Mouse (Mus musculus) liver, adult 2 months (tissue): ENCODE results near the gene Map4. TPM values are rescaled to one million over a fixed set of nuclear protein-coding genes. Genes with fewer than 3 reads are reported as not detected.

Source experiments
- DNase-seq: peaks from one replicate; pipeline ENCODE4 v3.0.0-alpha.2; 2011; ENCODE audit warnings: low read depth, low spot score; ENCODE audit errors: extremely low read depth
- H3K27ac ChIP-seq: fragments of 200-500 bp; replicated peaks from 2 replicates; pipeline ENCODE4 v1.5.1; 2012; ENCODE audit warnings: low read depth, mild to moderate bottlenecking, control low read depth, inconsistent platforms, low read length; ENCODE audit not compliant: insufficient read depth
- H3K27me3 ChIP-seq: fragments of 200-500 bp; 2 replicates; pipeline ENCODE4 v1.6.1; 2012; ENCODE audit warnings: mild to moderate bottlenecking, moderate library complexity, low read length, inconsistent platforms; ENCODE audit not compliant: control insufficient read depth, insufficient read depth
- H3K36me3 ChIP-seq: fragments of 200-500 bp; 2 replicates; pipeline ENCODE4 v1.6.1; 2012; ENCODE audit warnings: low read length, inconsistent platforms; ENCODE audit not compliant: control insufficient read depth, insufficient read depth
- H3K4me1 ChIP-seq: fragments of 200-500 bp; 2 replicates; pipeline ENCODE4 v1.6.1; 2011; ENCODE audit warnings: low read length; ENCODE audit not compliant: control insufficient read depth, insufficient read depth
- H3K4me3 ChIP-seq: fragments of 200-500 bp; 2 replicates; pipeline ENCODE4 v1.5.1; 2011; ENCODE audit warnings: low read depth, mild to moderate bottlenecking, control low read depth, low read length, moderate library complexity; ENCODE audit not compliant: insufficient read depth
- H3K79me2 ChIP-seq: fragments of 200-500 bp; 2 replicates; pipeline ENCODE4 v1.6.1; 2012; ENCODE audit warnings: inconsistent platforms, mild to moderate bottlenecking, low read length, moderate library complexity; ENCODE audit not compliant: control insufficient read depth, insufficient read depth
- H3K9ac ChIP-seq: fragments of 200-500 bp; 2 replicates; pipeline ENCODE4 v1.6.1; 2012; ENCODE audit warnings: low read depth, mild to moderate bottlenecking, control low read depth, inconsistent platforms, low read length
- CTCF ChIP-seq: fragments of 200-500 bp; IDR thresholded peaks from 2 replicates; pipeline ENCODE4 v1.5.1; 2011; ENCODE audit warnings: low read depth, low read length, control low read depth
- POLR2A ChIP-seq: fragments of 200-500 bp; IDR thresholded peaks from 2 replicates; pipeline ENCODE4 v1.6.1; 2011; ENCODE audit warnings: low read length, control low read depth; ENCODE audit not compliant: insufficient read depth; ENCODE audit errors: extremely low read depth
- WGBS: fragments of 180-500 bp; shearing (Covaris S2); methylation state at CpG from one replicate; pipeline ENCODE4 v1.1.7; 2018; 5-methylcytosine and 5-hydroxymethylcytosine counted together
- polyA plus RNA-seq: library from polyadenylated mRNA; depleted of rRNA; stranded (reverse); fragments of >200 nt; gene quantifications from 2 replicates; pipeline ENCODE4 v1.2.3, GENCODE M21; 2012; rRNA removed
- total RNA-seq: library from RNA; depleted of rRNA; stranded (reverse); fragments of >200 nt; gene quantifications from 2 replicates; pipeline ENCODE4 v1.2.3, GENCODE M21; 2014; rRNA removed

Gene Map4
- total and polyA plus RNA-seq, 2 experiments = 16.8 to 50.9 TPM

DNA sequence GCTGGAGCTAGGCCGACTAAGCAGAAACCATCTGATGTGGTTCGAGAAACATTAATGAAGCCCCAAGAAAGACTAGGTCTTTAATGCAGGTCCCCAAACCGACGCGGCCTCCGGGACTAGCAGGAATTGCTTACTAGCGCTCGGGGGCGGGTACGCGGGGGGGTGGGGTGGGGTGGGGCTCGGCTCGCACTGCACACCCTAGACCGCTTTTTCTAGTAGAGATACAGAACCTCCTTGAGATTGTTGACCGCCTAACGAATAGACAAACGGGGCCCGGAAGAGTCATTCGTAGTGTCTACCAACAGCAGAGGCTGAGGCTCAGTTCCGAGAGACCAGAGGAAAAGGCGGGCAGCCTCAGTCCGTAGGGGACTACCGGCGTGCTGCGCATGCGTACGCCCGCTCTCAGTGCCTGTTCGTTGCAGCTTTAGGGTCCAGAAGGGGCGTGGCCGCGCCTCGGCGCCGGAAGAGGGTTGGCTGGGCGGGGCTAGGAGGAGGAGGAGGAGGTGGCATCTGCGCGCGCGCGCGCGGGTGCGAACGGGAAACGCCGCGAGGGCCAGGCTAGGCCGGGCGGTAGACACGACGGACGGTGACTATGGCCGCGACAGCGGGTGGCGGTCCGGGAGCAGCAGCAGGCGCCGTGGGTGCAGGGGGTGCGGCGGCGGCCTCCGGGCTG is 200.4 kb downstream of the Map4 start:
- Histone ChIP-seq H3K9ac (peak overlapping the region; percentile 92), H3K36me3 (peaks cover 9% of the 10 kb centered on the region; the same call in 1 of the 2 replicates), H3K27ac (peak overlapping the region; percentile 82), H3K4me1 (peaks cover 6% of the 10 kb centered on the region; the same call in 1 of the 2 replicates), H3K79me2 (peaks cover 16% of the 10 kb centered on the region), H3K27me3 (no peaks in the 10 kb centered on the region), H3K4me3 (peak overlapping the region; percentile 72)
- under 1% methylated on average over 64 of the region's 64 CpGs for WGBS
- TF ChIP-seq CTCF = no peak
- peak; percentile 61 for TF ChIP-seq POLR2A
- peak; percentile 85 for DNase-seq

DNA sequence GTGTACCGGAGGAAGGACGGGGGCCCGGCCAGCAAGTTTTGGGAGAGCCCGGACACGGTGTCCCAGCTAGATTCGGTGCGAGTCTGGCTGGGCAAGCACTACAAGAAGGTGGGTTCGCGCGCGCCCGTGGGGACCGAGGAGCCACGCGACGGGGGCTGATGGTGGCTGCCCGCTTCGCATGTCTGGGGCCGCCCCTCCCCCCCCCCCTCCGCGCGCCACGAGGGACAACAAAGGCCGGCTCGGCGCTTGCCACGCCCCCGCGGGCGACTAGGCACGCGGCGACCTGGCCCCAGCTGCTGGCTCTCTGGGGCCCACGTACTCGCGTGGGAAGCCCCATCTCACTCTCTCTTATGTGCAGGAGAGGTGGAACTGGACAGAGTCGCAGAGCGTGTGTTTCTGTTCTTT is 200.9 kb downstream of the Map4 start:
- no peak for TF ChIP-seq POLR2A

DNA sequence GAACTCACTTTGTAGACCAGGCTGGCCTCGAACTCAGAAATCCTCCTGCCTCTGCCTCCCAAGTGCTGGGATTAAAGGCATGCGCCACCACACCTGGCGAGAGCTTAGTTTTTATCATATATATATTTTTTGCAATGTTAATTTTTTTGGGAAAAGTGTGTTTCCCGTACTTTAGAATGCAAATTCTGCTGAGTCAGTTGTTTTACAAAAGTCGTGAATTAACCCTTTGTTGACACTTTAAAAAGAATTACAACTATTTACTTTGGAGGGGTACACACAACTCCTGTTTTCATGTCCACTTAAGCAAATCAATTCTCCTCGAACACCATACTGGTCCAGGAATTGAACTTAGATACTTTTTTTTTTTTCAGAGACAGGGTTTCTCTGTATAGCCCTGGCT is 201.7 kb downstream of the Map4 start:
- Histone ChIP-seq H3K36me3 (peaks cover 11% of the 10 kb centered on the region; the same call in 1 of the 2 replicates), H3K27ac (no peak overlapping the region), H3K4me3 (no peak overlapping the region), H3K79me2 (peaks cover 16% of the 10 kb centered on the region), H3K4me1 (peaks cover 6% of the 10 kb centered on the region; the same call in 1 of the 2 replicates), H3K27me3 (no peaks in the 10 kb centered on the region), H3K9ac (no peak overlapping the region)
- no peak for TF ChIP-seq POLR2A
- TF ChIP-seq CTCF = no peak
- DNase-seq = no peak
- WGBS = 40% methylated on average over 6 of the region's 6 CpGs

More for the DNA sequence above, 200.9 kb downstream of the Map4 start:
- peaks cover 6% of the 10 kb centered on the region; the same call in 1 of the 2 replicates for H3K4me1 ChIP-seq
- DNase-seq = no peak
- peak overlapping the region; percentile 63 for H3K27ac ChIP-seq
- under 1% methylated on average over 31 of the region's 38 CpGs for WGBS
- peaks cover 16% of the 10 kb centered on the region for H3K79me2 ChIP-seq
- peaks cover 11% of the 10 kb centered on the region; the same call in 1 of the 2 replicates for H3K36me3 ChIP-seq
- H3K4me3 ChIP-seq = peak overlapping the region; percentile 72
- H3K9ac ChIP-seq = peak overlapping the region; percentile 92
- H3K27me3 ChIP-seq = no peaks in the 10 kb centered on the region

Other genes starting within 250 kb of the Map4 start
- not detected in 2 replicates for gene Fbxw18, start 228.8 kb upstream of the Map4 start, total RNA-seq
- gene Fbxw18, start 228.8 kb upstream of the Map4 start, polyA plus RNA-seq = not detected in 2 replicates
- gene Fbxw26, start 185.4 kb upstream of the Map4 start, total RNA-seq = not detected in 2 replicates
- not detected in 2 replicates for gene Fbxw26, start 185.4 kb upstream of the Map4 start, polyA plus RNA-seq
- not detected in 2 replicates for gene Fbxw27, start 140.8 kb upstream of the Map4 start, total RNA-seq
- gene Fbxw27, start 140.8 kb upstream of the Map4 start, polyA plus RNA-seq = not detected in 2 replicates
- gene Spink8, start 119.2 kb upstream of the Map4 start, total RNA-seq = not detected in 2 replicates
- gene Spink8, start 119.2 kb upstream of the Map4 start, polyA plus RNA-seq = not detected in 2 replicates
- gene Nme6, start 98.7 kb upstream of the Map4 start, total RNA-seq = 27.6 and 38.6 TPM in 2 replicates
- gene Nme6, start 98.7 kb upstream of the Map4 start, polyA plus RNA-seq = 30.1 and 44.5 TPM in 2 replicates
- not detected in 2 replicates for gene Camp, start 81.8 kb upstream of the Map4 start, total RNA-seq
- gene Camp, start 81.8 kb upstream of the Map4 start, polyA plus RNA-seq = 0.17 and 0.45 TPM in 2 replicates
- 0.92 and 2.1 TPM in 2 replicates for gene Cdc25a, start 55.9 kb upstream of the Map4 start, total RNA-seq
- gene Cdc25a, start 55.9 kb upstream of the Map4 start, polyA plus RNA-seq = 0.73 and 0.87 TPM in 2 replicates
- gene Smarcc1, start 186.2 kb downstream of the Map4 start, total RNA-seq = 9.8 and 11.3 TPM in 2 replicates
- gene Smarcc1, start 186.2 kb downstream of the Map4 start, polyA plus RNA-seq = 6.6 and 7.5 TPM in 2 replicates
- gene Dhx30, start 186.4 kb downstream of the Map4 start, total RNA-seq = 20.6 and 24.8 TPM in 2 replicates
- gene Dhx30, start 186.4 kb downstream of the Map4 start, polyA plus RNA-seq = 35.0 and 48.5 TPM in 2 replicates